Mouse (Mus musculus) heart, adult 11 months (tissue): Measurements from ENCODE around the gene Rcor3.

Experiments
- DNase-seq: peaks from one replicate; pipeline ENCODE4 v3.0.0; 2022

The Rcor3 gene

GRCm38 (mm10) chr1:192068188-192068587 is 69.7 kb downstream of the Rcor3 start:
- DNase-seq: no peak

- peak; percentile 83 for DNase-seq
Measured at GRCm38 (mm10) chr1:192066956-192067355, 70.9 kb downstream of the Rcor3 start.

- DNase-seq: peak; percentile 83
Measured at GRCm38 (mm10) chr1:192063209-192063946, 74.5 kb downstream of the Rcor3 start.

GRCm38 (mm10) chr1:192062682-192063081 is 75.2 kb downstream of the Rcor3 start:
- DNase-seq: peak; percentile 95

GRCm38 (mm10) chr1:192061666-192062306 is 76.1 kb downstream of the Rcor3 start:
- peak; percentile 99 for DNase-seq

- DNase-seq: peak; percentile 87
Measured at GRCm38 (mm10) chr1:192058911-192059310, 79.0 kb downstream of the Rcor3 start.

GRCm38 (mm10) chr1:192053726-192054125 is 84.1 kb downstream of the Rcor3 start:
- no peak for DNase-seq

GRCm38 (mm10) chr1:192052986-192053385 is 84.9 kb downstream of the Rcor3 start:
- peak; percentile 92 for DNase-seq

GRCm38 (mm10) chr1:192052461-192052860 is 85.4 kb downstream of the Rcor3 start:
- DNase-seq: peak; percentile 83
